Mouse (Mus musculus) Patski (cell line): ENCODE measurements at regions not wholly inside any gene's neighbourhood (a gene's known extent, or its start where the extent isn't known, plus 50 kb on each side); places are given as distances from the start of the nearest gene placed in this dataset.

ENCODE experiments used
- ATAC-seq: fragments of 100-300 bp; one replicate; pipeline ENCODE4 v1.8.0; 2021
- CTCF ChIA-PET: fragments of 350-600 bp; sonication (Branson Sonifier 250); formaldehyde crosslinking; loops from one replicate; lab custom pipeline; 2022; ENCODE audit warnings: inconsistent platforms; lab: Charles Lee
- POLR2A ChIA-PET: fragments of 350-600 bp; sonication (Branson Sonifier 250); formaldehyde crosslinking; loops from one replicate; lab custom pipeline; 2022; ENCODE audit warnings: antibody characterized with exemption, inconsistent platforms; lab: Charles Lee
- DNase-seq: peaks from one replicate; pipeline ENCODE4 v3.0.0-alpha.2; 2011; ENCODE audit warnings: low read depth, low spot score
- H3K27me3 ChIP-seq: fragments of 371-371 bp; one replicate; pipeline ENCODE4 v1.5.1; 2021
- CTCF ChIP-seq: fragments of 100-300 bp; IDR thresholded peaks from one replicate; pipeline ENCODE4 v1.5.1; 2021
- in situ Hi-C: fragments of 300-500 bp; cut with MboI; formaldehyde crosslinking; loops from 3 replicates; pipeline ENCODE4 v1.11.1; 2018; ENCODE audit warnings: low pct_unique_long_range_greater_than_20kb, mixed read lengths

DNA sequence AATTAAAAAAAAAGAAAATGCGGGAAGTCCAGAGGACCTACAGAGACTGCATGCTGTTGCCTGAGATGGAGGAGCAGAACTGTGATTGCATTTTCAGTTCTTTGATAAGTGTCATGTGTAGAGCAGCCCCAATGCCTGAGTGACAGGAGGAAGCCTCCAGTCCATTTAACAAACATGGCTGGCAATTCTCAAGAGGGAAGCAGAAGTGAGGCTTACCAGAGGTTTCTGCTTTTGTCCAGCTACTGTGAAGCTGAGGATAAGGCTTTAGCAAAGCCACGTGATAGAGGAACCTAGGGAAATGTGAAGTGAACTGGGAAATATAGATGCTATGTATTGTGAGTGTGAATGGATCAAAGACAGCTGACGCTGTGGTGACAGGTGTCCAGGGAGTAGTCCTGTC, 56.6 kb downstream of the Sucnr1 start:
- ChIA-PET POLR2A (no interaction called here), CTCF (interaction anchor here (1.5 kb wide), 1 partner anchor 33 kb away, joined by 3 read pairs; no protein-coding TSS in a partner anchor)
- in situ Hi-C loops: no loop called here
- ATAC-seq: no peak
- no peak for DNase-seq
- no peak for TF ChIP-seq CTCF
- H3K27me3 ChIP-seq: no peaks in the 10 kb centered on the region

DNA sequence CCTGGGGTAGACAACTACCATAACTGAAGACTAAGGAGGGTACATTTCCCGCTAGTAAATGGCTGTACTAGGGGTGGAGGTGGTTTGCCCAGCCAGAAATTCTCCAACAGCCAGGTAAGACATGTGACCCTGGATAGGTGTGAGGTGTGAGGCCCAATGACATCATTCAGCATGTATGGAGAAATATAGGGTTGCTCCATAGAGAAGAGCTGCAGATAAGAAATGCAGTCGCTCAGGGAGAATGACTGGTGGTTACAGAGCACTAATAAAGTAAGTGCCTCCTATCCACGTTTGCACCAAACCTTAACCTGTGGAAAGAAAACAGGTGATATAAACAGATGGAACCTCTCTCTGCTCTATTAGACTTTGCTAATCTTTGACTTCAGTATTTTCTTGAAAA, 78.2 kb downstream of the Sucnr1 start:
- no peaks in the 10 kb centered on the region for H3K27me3 ChIP-seq
- in situ Hi-C loops: no loop called here
- POLR2A ChIA-PET: interaction anchor here (0.6 kb wide), 1 partner anchor 26 kb away, joined by 3 read pairs; no protein-coding TSS in a partner anchor
- DNase-seq (no peak), ATAC-seq (no peak)
- TF ChIP-seq CTCF: no peak
- CTCF ChIA-PET: no interaction called here

DNA sequence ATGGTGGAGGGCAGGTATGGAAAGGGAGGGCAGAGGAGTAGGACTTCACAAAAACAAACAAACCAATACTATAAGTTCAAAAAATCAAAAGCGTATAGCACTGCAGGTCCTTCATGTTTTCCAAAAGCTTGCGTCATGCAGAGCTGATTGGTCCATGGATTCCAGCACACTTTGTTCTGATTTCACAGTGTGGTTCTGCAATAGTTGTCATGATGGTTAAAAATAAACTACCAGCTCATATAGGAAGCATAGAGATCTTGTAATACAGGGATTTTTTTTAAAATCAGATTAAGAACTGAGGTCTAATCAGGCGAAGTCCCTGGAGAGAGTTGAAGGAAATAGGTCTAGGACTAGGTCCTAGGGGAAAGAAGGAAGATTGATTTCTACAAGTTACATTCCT, 86.0 kb downstream of the Sucnr1 start:
- in situ Hi-C loops: no loop called here
- ChIA-PET POLR2A (no interaction called here), CTCF (interaction anchor here (1.3 kb wide), 1 partner anchor 16 kb away, joined by 3 read pairs; no protein-coding TSS in a partner anchor)
- DNase-seq (no peak), ATAC-seq (no peak)
- no peaks in the 10 kb centered on the region for H3K27me3 ChIP-seq
- no peak for TF ChIP-seq CTCF

DNA sequence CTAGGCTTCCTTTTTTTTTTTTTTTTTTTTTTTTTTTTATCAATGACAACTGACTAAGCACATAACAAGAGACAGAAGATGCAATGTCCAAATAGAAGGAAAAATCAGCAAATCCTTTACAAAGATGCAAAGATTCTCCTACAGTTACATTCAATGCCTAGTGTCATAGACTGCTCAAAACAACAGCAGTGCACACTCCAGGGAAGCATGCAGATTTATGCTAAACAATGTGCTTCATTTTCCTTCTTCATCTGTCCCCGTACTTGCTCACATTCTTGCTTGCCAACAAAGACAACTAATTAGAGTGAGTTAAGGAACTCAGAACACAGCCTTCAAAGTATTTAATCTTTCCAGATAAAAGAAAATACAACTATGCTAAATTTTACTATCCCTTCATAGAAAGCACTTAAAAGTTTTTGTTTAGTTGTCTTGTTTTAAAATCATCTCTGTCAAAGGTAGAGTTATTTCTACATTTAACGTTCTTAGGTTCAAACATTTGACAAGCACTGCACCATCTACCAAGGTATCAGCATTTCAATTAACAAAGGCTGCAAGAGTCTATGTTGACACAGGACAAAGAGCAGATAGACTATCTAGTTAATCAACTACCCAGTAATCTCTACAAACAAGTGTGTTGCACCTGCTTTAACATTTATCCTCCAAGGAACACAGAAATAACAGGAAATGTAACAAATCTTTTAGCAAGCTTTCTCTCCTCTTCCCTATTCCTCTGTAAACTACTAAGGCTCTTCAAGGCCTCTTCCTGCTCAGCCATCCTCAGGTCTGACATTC, 86.7 kb downstream of the Sucnr1 start:
- ATAC-seq: no peak
- TF ChIP-seq CTCF: no peak
- POLR2A ChIA-PET: no interaction called here
- in situ Hi-C loops: no loop called here
- H3K27me3 ChIP-seq: no peaks in the 10 kb centered on the region
- no peak for DNase-seq
- CTCF ChIA-PET: interaction anchor here (1.3 kb wide), 1 partner anchor 16 kb away, joined by 3 read pairs; no protein-coding TSS in a partner anchor

- POLR2A ChIA-PET: no interaction called here
These were observed 87.9 kb downstream of the Sucnr1 start for GRCm38 (mm10) chr3:60169606-60170005.

GRCm38 (mm10) chr3:60184481-60184880, 102.8 kb downstream of the Sucnr1 start:
- ChIA-PET POLR2A (no interaction called here), CTCF (no interaction called here)
- no peak for TF ChIP-seq CTCF
- ATAC-seq (no peak), DNase-seq (no peak)
- in situ Hi-C loops: no loop called here
- H3K27me3 ChIP-seq: no peaks in the 10 kb centered on the region

More at GRCm38 (mm10) chr3:60169606-60170005, 87.9 kb downstream of the Sucnr1 start:
- no peak for ATAC-seq
- in situ Hi-C loops: no loop called here
- H3K27me3 ChIP-seq: no peaks in the 10 kb centered on the region
- TF ChIP-seq CTCF: no peak
- DNase-seq: no peak
- CTCF ChIA-PET: interaction anchor here (0.9 kb wide), 1 partner anchor 253 kb away, joined by 3 read pairs; no protein-coding TSS in a partner anchor

- DNase-seq: no peak
- TF ChIP-seq CTCF: no peak
- no peak for ATAC-seq
- in situ Hi-C loops: no loop called here
- no peaks in the 10 kb centered on the region for H3K27me3 ChIP-seq
- CTCF ChIA-PET: no interaction called here
- POLR2A ChIA-PET: no interaction called here
These were observed 114.4 kb downstream of the Sucnr1 start for GRCm38 (mm10) chr3:60196031-60196430.

- ATAC-seq (no peak), DNase-seq (no peak)
- no peak for TF ChIP-seq CTCF
- no peaks in the 10 kb centered on the region for H3K27me3 ChIP-seq
- ChIA-PET POLR2A (no interaction called here), CTCF (interaction anchor here (1.2 to 1.4 kb wide), 2 partner anchors 9 to 12 kb away, joined by 3 read pairs; no protein-coding TSS in a partner anchor)
- in situ Hi-C loops: no loop called here
These were observed 126.3 kb downstream of the Sucnr1 start for GRCm38 (mm10) chr3:60207936-60208335.

GRCm38 (mm10) chr3:60218938-60219337, 137.3 kb downstream of the Sucnr1 start:
- no peak for DNase-seq
- ATAC-seq: no peak
- CTCF ChIA-PET: interaction anchor here (0.8 kb wide), 1 partner anchor 12 kb away, joined by 3 read pairs; no protein-coding TSS in a partner anchor
- no peaks in the 10 kb centered on the region for H3K27me3 ChIP-seq
- in situ Hi-C loops: no loop called here
- POLR2A ChIA-PET: no interaction called here
- no peak for TF ChIP-seq CTCF

GRCm38 (mm10) chr3:60240664-60241063, 159.0 kb downstream of the Sucnr1 start:
- no peaks in the 10 kb centered on the region for H3K27me3 ChIP-seq
- ATAC-seq: peak; percentile 57
- peak; percentile 46 for DNase-seq
- TF ChIP-seq CTCF: no peak
- POLR2A ChIA-PET: no interaction called here
- CTCF ChIA-PET: interaction anchor here (2.6 kb wide), 1 partner anchor 12 kb away, joined by 8 read pairs; no protein-coding TSS in a partner anchor
- in situ Hi-C loops: no loop called here
